Mouse (Mus musculus) right cerebral cortex, postnatal 10 days (tissue): ENCODE measurements around the gene Olfr1195.
"Not testable (repeated sequence)": the region's sequence is repeated elsewhere in the genome, so short reads cannot be mapped to it uniquely, and the experiment has no call there.

ENCODE experiments used
- DNase-seq, 2 experiments: peaks; one replicate each; pipeline ENCODE4 v3.0.0; 2021; ENCODE audit warnings: low spot score in 2 of 2

Olfr1195 gene

GRCm38 (mm10) chr2:88689087-88689486, at the start of gene Olfr1195:
Gene Olfr1195 (minus strand): TSS chr2:88689187.
- no peak for DNase-seq

- DNase-seq = no peak
Measured at GRCm38 (mm10) chr2:88732266-88732665, 43.3 kb upstream of the Olfr1195 start, which contains the start of gene Olfr1197. Gene Olfr1197 (minus strand): TSS chr2:88732366.

GRCm38 (mm10) chr2:88704497-88704896, 15.5 kb upstream of the Olfr1195 start, which contains the start of gene Olfr1196:
Gene Olfr1196 (minus strand): TSS chr2:88704597.
- DNase-seq = no peak

GRCm38 (mm10) chr2:88675328-88675727, 13.7 kb downstream of the Olfr1195 start, which contains the start of gene Olfr1193:
Gene Olfr1193 (plus strand): TSS chr2:88675628.
- DNase-seq = not testable (repeated sequence)

- no peak for DNase-seq
Measured at GRCm38 (mm10) chr2:88648209-88648608, 40.8 kb downstream of the Olfr1195 start, which contains the start of gene Olfr1192-ps1. Gene Olfr1192-ps1 (plus strand): TSS chr2:88648509.

- not testable (repeated sequence) for DNase-seq
Measured at GRCm38 (mm10) chr2:88640242-88640641, 48.7 kb downstream of the Olfr1195 start, which contains the start of gene Olfr1191-ps1. Gene Olfr1191-ps1 (plus strand): TSS chr2:88640542.
